Mouse (Mus musculus) cerebellum, postnatal 36 days (tissue): ENCODE results near the gene Olfr992.
"Not testable (repeated sequence)": the region's sequence is repeated elsewhere in the genome, so short reads cannot be mapped to it uniquely, and the experiment has no call there.

Experiments
- DNase-seq, 2 experiments: peaks; one replicate each; pipeline ENCODE4 v3.0.0; 2021 to 2022; ENCODE audit warnings: mixed read lengths in 2 of 2

The Olfr992 gene

GRCm38 (mm10) chr2:85409369-85409768, at the start of gene Olfr992:
Olfr992 (minus strand) TSS chr2:85409469.
- DNase-seq: no peak

GRCm38 (mm10) chr2:85443539-85443938, 34.3 kb upstream of the Olfr992 start, which contains the start of gene Olfr995:
Olfr995 (minus strand) TSS chr2:85443639.
- DNase-seq: no peak

- no peak for DNase-seq
Measured at GRCm38 (mm10) chr2:85442546-85442945, 33.3 kb upstream of the Olfr992 start.

GRCm38 (mm10) chr2:85436351-85436750, 27.1 kb upstream of the Olfr992 start, which contains the start of gene Olfr994:
Olfr994 (minus strand) TSS chr2:85436451.
- no peak for DNase-seq

- DNase-seq: no peak
Measured at GRCm38 (mm10) chr2:85425893-85426292, 16.6 kb upstream of the Olfr992 start.

GRCm38 (mm10) chr2:85414777-85415176, 5.5 kb upstream of the Olfr992 start, which contains the start of gene Olfr993:
Olfr993 (minus strand) TSS chr2:85414877.
- DNase-seq: no peak

GRCm38 (mm10) chr2:85363127-85363526, 46.1 kb downstream of the Olfr992 start, which contains the start of gene Olfr988:
Olfr988 (minus strand) TSS chr2:85363227.
- not testable (repeated sequence) for DNase-seq
